Mouse (Mus musculus) testis, adult 2 months (tissue): ENCODE data around the gene Fgf14.

Experiments used
- CTCF ChIP-seq: fragments of 200-500 bp; IDR thresholded peaks from 2 replicates; pipeline ENCODE4 v1.5.1; 2012; ENCODE audit warnings: low read depth, mild to moderate bottlenecking, inconsistent platforms, low read length, moderate library complexity; ENCODE audit not compliant: control insufficient read depth, insufficient read depth, insufficient replicate concordance
- POLR2A ChIP-seq: fragments of 200-500 bp; IDR thresholded peaks from 2 replicates; pipeline ENCODE4 v1.6.1; 2012; ENCODE audit warnings: low read depth, mild to moderate bottlenecking, inconsistent platforms, low read length, moderate library complexity; ENCODE audit not compliant: control insufficient read depth

GRCm38 (mm10) chr14:124488971-124489370 is 188.0 kb downstream of the Fgf14 start:
- TF ChIP-seq POLR2A (no peak), CTCF (no peak)
